Mouse (Mus musculus) MEL (cell line): ENCODE measurements around the gene Anp32e. TPM values are rescaled to one million over a fixed set of nuclear protein-coding genes. Genes with fewer than 3 reads are reported as not detected.

Experiments used
- DNase-seq: peaks from one replicate; pipeline ENCODE4 v3.0.0; 2011; ENCODE audit warnings: low read depth, low spot score
- H3K27ac ChIP-seq: 2 replicates; pipeline ENCODE4 v1.5.1; 2012; ENCODE audit warnings: low read depth, mild to moderate bottlenecking, control low read depth, low read length, moderate library complexity; ENCODE audit not compliant: control insufficient read depth
- H3K27me3 ChIP-seq, 2 experiments: fragments of 150-350 bp in 1 of 2; sonication (generic) in 1 of 2; 2 replicates each; pipeline ENCODE4 v1.6.1; 2012; ENCODE audit warnings: low read length in 2 of 2, mild to moderate bottlenecking in 2 of 2, improper control_type of control experiment in 1 of 2, moderate library complexity in 1 of 2; ENCODE audit not compliant: insufficient read depth in 2 of 2, control insufficient read depth in 1 of 2
- H3K36me3 ChIP-seq, 2 experiments: 2 replicates each; pipeline ENCODE4 v1.6.1; 2012 to 2014; ENCODE audit warnings: low read length in 2 of 2, improper control_type of control experiment in 1 of 2, inconsistent platforms in 1 of 2, mild to moderate bottlenecking in 1 of 2; ENCODE audit not compliant: insufficient read depth in 2 of 2, control insufficient read depth in 1 of 2
- H3K4me1 ChIP-seq, 2 experiments: fragments of 150-350 bp in 1 of 2; sonication (generic) in 1 of 2; 2 replicates each; pipeline ENCODE4 v1.6.1; 2012; ENCODE audit warnings: low read length in 2 of 2, improper control_type of control experiment in 1 of 2, mild to moderate bottlenecking in 1 of 2; ENCODE audit not compliant: insufficient read depth in 2 of 2, control insufficient read depth in 1 of 2
- H3K4me3 ChIP-seq, 2 experiments: fragments of 150-350 bp in 1 of 2; sonication (generic) in 1 of 2; 2 replicates each; pipeline ENCODE4 v1.5.1; 2012; ENCODE audit warnings: low read depth in 2 of 2, low read length in 2 of 2, mild to moderate bottlenecking in 2 of 2, moderate library complexity in 2 of 2, control low read depth in 1 of 2, improper control_type of control experiment in 1 of 2; ENCODE audit not compliant: control insufficient read depth in 1 of 2, insufficient read depth in 1 of 2
- H3K79me2 ChIP-seq: 2 replicates; pipeline ENCODE4 v1.6.1; 2012; ENCODE audit warnings: mild to moderate bottlenecking, low read length, moderate library complexity; ENCODE audit not compliant: control insufficient read depth, poor library complexity, insufficient read depth
- H3K9ac ChIP-seq: 2 replicates; pipeline ENCODE4 v1.6.1; 2012; ENCODE audit warnings: low read depth, mild to moderate bottlenecking, control low read depth, low read length, moderate library complexity; ENCODE audit not compliant: control insufficient read depth, poor library complexity, severe bottlenecking
- H3K9me3 ChIP-seq: fragments of 150-350 bp; sonication (generic); replicated peaks from 2 replicates; pipeline ENCODE4 v1.6.1; 2012; ENCODE audit warnings: mild to moderate bottlenecking, low read length, improper control_type of control experiment, moderate library complexity; ENCODE audit not compliant: insufficient read depth
- CTCF ChIP-seq, 3 experiments: IDR thresholded peaks in 2 of 3; conservative IDR thresholded peaks in 1 of 3; 2 replicates each; pipeline ENCODE4 v1.5.1; 2011 to 2012; ENCODE audit warnings: low read length in 3 of 3, low read depth in 2 of 3, mild to moderate bottlenecking in 2 of 3, improper control_type of control experiment in 1 of 3, inconsistent platforms in 1 of 3, mixed read lengths in 1 of 3, moderate library complexity in 1 of 3; ENCODE audit not compliant: control insufficient read depth in 1 of 3, insufficient read depth in 1 of 3, poor library complexity in 1 of 3, severe bottlenecking in 1 of 3
- E2F4 ChIP-seq: IDR thresholded peaks from 2 replicates; pipeline ENCODE4 v1.6.1; 2011; ENCODE audit warnings: low read depth, low read length, improper control_type of control experiment, borderline replicate concordance
- GATA1 ChIP-seq: IDR thresholded peaks from 2 replicates; pipeline ENCODE4 v1.6.1; 2011; ENCODE audit warnings: low read depth, low read length, improper control_type of control experiment
- MAZ ChIP-seq: IDR thresholded peaks from 2 replicates; pipeline ENCODE4 v1.6.1; 2012; ENCODE audit warnings: low read depth, mild to moderate bottlenecking, inconsistent platforms, low read length, improper control_type of control experiment
- MEF2A ChIP-seq: IDR thresholded peaks from 2 replicates; pipeline ENCODE4 v1.6.1; 2014; ENCODE audit warnings: low read depth, mild to moderate bottlenecking, inconsistent platforms, low read length, improper control_type of control experiment; ENCODE audit not compliant: poor library complexity, insufficient replicate concordance, severe bottlenecking; ENCODE audit errors: extremely low read depth
- MYC ChIP-seq: IDR thresholded peaks from 2 replicates; pipeline ENCODE4 v1.6.1; 2011; ENCODE audit warnings: low read depth, mild to moderate bottlenecking, low read length, improper control_type of control experiment, moderate library complexity
- NELFE ChIP-seq: IDR thresholded peaks from 2 replicates; pipeline ENCODE4 v1.6.1; 2011; ENCODE audit warnings: low read depth, low read length, improper control_type of control experiment
- POLR2A ChIP-seq, 2 experiments: IDR thresholded peaks; 2 replicates each; pipeline ENCODE4 v1.6.1; 2011 to 2012; ENCODE audit warnings: low read length in 2 of 2, mild to moderate bottlenecking in 2 of 2, control low read depth in 1 of 2, improper control_type of control experiment in 1 of 2, low read depth in 1 of 2, moderate library complexity in 1 of 2; ENCODE audit not compliant: control insufficient read depth in 1 of 2, insufficient read depth in 1 of 2, poor library complexity in 1 of 2
- SMC3 ChIP-seq: IDR thresholded peaks from 2 replicates; pipeline ENCODE4 v1.6.1; 2011; ENCODE audit warnings: low read depth, low read length, improper control_type of control experiment
- TAL1 ChIP-seq: IDR thresholded peaks from 2 replicates; pipeline ENCODE4 v1.6.1; 2012; ENCODE audit warnings: mild to moderate bottlenecking, inconsistent platforms, low read length, moderate library complexity, mixed read lengths
- UBTF ChIP-seq: IDR thresholded peaks from 2 replicates; pipeline ENCODE4 v1.6.1; 2012; ENCODE audit warnings: low read depth, mild to moderate bottlenecking, inconsistent platforms, low read length, improper control_type of control experiment, moderate library complexity, borderline replicate concordance; ENCODE audit not compliant: insufficient read depth
- ZC3H11A ChIP-seq: IDR thresholded peaks from 2 replicates; pipeline ENCODE4 v1.6.1; 2012; ENCODE audit warnings: low read depth, mild to moderate bottlenecking, inconsistent platforms, low read length, improper control_type of control experiment
- ZKSCAN1 ChIP-seq: IDR thresholded peaks from 2 replicates; pipeline ENCODE4 v1.6.1; 2012; ENCODE audit warnings: low read depth, mild to moderate bottlenecking, inconsistent platforms, low read length, improper control_type of control experiment, moderate library complexity
- ZMIZ1 ChIP-seq: IDR thresholded peaks from 2 replicates; pipeline ENCODE4 v1.6.1; 2012; ENCODE audit warnings: low read depth, mild to moderate bottlenecking, inconsistent platforms, low read length, improper control_type of control experiment, moderate library complexity
- ZNF384 ChIP-seq: IDR thresholded peaks from 2 replicates; pipeline ENCODE4 v1.6.1; 2012; ENCODE audit warnings: low read depth, mild to moderate bottlenecking, inconsistent platforms, low read length, improper control_type of control experiment
- polyA plus RNA-seq, 2 experiments: library from polyadenylated mRNA; stranded (reverse) in 1 of 2; unstranded in 1 of 2; fragments of >175 nt in 1 of 2; fragments of >200 nt in 1 of 2; gene quantifications; 2 replicates each; pipeline versions ENCODE4 v1.2.1 to v1.2.4; 2012; ENCODE audit warnings: low replicate concordance in 2 of 2, low read depth in 1 of 2; ENCODE audit not compliant: insufficient read length in 2 of 2, insufficient read depth in 1 of 2, missing spikeins in 1 of 2
- total RNA-seq: library from RNA; depleted of rRNA; stranded (reverse); fragments of 300-350 nt; gene quantifications from 2 replicates; pipeline ENCODE4 v1.2.3, GENCODE M21; 2012

The Anp32e gene
- total and polyA plus RNA-seq, 3 experiments, result 159 to 748 (median 412) TPM

DNA sequence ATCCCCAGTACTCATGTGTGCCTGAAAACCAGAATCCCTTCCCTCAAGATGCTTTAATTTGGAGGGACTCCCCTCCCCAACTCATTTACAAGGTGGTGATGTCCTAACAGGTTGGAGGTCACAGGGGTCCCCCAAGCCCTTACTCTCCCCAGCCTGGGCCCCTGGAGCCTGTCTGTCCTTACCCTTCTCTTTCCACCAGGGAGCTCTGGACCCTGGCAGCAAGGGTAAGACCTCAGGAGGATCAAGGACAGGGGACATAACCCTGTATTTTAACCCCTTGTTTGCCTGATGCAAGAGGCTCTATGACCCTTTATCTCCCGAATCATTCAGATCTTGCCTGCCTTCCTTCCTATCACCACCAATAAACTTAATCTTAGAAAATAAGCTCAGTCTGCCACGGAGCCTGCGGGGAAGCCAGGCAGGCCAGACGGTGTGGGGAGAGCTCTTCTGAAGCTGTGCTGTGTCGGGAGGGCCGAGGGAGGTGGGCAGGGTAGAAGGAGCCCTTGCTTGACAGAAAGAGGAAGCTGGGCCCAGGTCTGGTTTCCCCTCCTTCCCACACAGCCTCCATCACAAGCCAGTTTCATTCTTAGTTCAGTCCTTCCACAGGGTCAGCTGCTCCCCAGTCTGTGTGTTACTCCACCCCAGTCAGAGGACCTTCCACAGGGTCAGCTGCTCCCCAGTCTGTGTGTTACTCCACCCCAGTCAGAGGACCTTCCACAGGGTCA, 58.5 kb downstream of the Anp32e start:
- DNase-seq, result peak; percentile 86
- Histone ChIP-seq H3K4me3 (peak overlapping the region; percentile 42 to 49), H3K9me3 (no peaks in the 10 kb centered on the region), H3K4me1 (peaks cover 6 to 21% of the 10 kb centered on the region in 2 experiments; a peak in 3 of 4 replicates), H3K27me3 (no peaks in the 10 kb centered on the region), H3K9ac (peak overlapping the region; percentile 65), H3K36me3 (peaks cover 0 to 14% of the 10 kb centered on the region in 2 experiments; a peak in 2 of 4 replicates), H3K79me2 (no peaks in the 10 kb centered on the region), H3K27ac (no peak overlapping the region)
- TF ChIP-seq CTCF (IDR thresholded peaks at IDR 0.05 in 2 of 3, conservative IDR thresholded peaks at IDR 0.05 in 1 of 3; ENCODE audit: control insufficient read depth in 1 of 3, insufficient read depth in 1 of 3, low read depth in 2 of 3, low read length in 3 of 3, poor library complexity in 1 of 3, severe bottlenecking in 1 of 3) (0 out of 6 replicates have a peak, but pooled peaks of 1 of the 3 experiments have one; percentile 13), E2F4 (no peak), MYC (no peak), UBTF (0 out of 2 replicates have a peak, but pooled peaks have one; percentile 26), MEF2A (no peak), NELFE (no peak), ZKSCAN1 (no peak), ZMIZ1 (0 out of 2 replicates have a peak, but pooled peaks have one; percentile 28), MAZ (0 out of 2 replicates have a peak, but pooled peaks have one; percentile 57), TAL1 (no peak), SMC3 (no peak; the same call in 1 of the 2 replicates), POLR2A (IDR thresholded peaks at IDR 0.05; ENCODE audit: control insufficient read depth in 1 of 2, insufficient read depth in 1 of 2, low read depth in 1 of 2, low read length in 2 of 2, poor library complexity in 1 of 2) (0 out of 4 replicates have a peak, but pooled peaks of 1 of the 2 experiments have one; percentile 14)

GRCm38 (mm10) chr3:95988138-95988537, 59.1 kb downstream of the Anp32e start:
- Histone ChIP-seq H3K27me3 (no peaks in the 10 kb centered on the region), H3K79me2 (no peaks in the 10 kb centered on the region), H3K9me3 (no peaks in the 10 kb centered on the region), H3K27ac (no peak overlapping the region), H3K9ac (peak overlapping the region; percentile 28), H3K4me1 (peaks cover 6 to 21% of the 10 kb centered on the region in 2 experiments; a peak in 3 of 4 replicates), H3K4me3 (peak overlapping the region in 1 of 2 experiments; percentile 42; a peak in 1 of 4 replicates), H3K36me3 (peaks cover 0 to 14% of the 10 kb centered on the region in 2 experiments; a peak in 2 of 4 replicates)
- TF ChIP-seq ZC3H11A, result no peak
- TF ChIP-seq ZNF384, result no peak
- TF ChIP-seq GATA1, result no peak
- DNase-seq, result peak; percentile 43
